Mouse (Mus musculus): ENCODE measurements around the gene Olfr1284.
"Not testable (repeated sequence)": the region's sequence is repeated elsewhere in the genome, so short reads cannot be mapped to it uniquely, and the experiment has no call there.

The Olfr1284 gene

DNA sequence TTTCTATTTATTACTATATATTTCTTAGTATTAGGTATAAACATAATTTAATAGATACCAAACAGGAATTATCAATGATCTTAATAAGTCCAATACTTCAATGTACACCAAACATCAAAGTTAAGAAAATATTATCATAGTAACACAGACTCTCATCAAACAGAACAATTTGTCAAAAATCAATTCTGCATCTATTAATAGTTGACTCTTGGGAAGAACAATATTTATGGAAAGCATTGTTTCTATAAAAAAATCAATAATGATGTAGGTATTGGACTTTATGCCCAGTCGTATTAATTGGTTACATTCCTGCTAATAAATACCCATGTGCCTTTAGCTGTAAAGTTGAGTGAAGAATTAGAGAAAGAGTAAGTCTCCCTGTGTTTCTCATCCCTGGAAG is at the start of gene Olfr1284:
Olfr1284 (plus strand) TSS at position 301 of the 400 bp plus-strand sequence.
- no peak for DNase-seq

DNA sequence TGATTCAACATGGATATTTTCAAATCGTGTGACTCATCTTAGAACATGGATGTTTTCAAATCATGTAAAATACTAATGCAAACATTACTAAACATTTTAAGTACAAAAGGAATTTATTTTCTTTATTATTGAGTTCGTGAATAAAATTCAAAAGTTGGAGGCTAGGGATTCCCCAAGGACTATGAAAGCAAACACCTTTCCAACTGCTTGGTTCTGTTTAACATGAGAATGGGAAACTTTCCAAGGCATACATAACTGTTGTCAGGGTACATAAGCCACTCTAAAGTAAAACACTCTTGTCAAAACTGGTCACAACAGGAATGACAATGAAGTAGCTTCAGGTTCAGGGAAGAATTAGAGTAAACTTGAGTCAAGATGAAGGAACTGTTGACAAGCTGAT is 49.1 kb upstream of the Olfr1284 start, which contains the start of gene Olfr1281:
Olfr1281 (plus strand) TSS at position 301 of the 400 bp plus-strand sequence.
- no peak for DNase-seq

DNA sequence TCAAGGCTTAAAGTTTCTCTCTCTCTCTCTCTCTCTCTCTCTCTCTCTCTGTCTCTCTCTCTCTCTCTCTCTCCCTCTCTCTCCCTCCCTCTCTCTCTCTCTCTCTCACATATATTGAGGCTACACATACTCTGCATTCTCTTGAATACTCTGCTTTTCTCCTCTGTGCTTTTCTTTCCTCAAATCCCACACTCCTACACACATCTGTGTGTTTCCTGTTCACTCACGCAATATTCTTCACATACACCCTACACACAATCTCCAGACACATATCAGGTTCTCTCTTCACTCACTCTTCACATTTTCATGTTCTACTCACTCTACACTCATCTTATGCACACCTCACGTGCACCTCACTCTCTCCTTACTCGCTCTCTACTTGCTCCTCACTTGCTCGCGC is 41.6 kb upstream of the Olfr1284 start:
- DNase-seq = not testable (repeated sequence)

DNA sequence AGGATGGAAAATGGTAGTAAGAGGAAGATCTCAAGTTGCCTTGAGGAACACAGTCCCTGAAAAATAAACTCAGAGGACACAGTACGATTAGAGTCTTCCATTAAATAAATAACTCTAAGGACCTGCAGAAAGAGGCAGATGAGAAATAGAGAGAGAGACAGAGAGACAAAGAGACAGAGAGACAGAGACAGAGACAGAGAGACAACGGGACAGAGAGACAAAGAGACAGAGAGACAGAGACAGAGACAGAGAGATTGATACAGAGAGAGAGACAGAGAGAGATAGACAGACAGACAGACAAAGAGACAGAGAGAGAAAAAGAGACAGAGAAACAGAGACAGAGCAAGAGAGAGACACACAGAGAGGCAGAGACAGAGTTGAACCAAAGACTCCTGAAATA is 39.3 kb upstream of the Olfr1284 start, which contains the start of gene Olfr1282:
Olfr1282 (minus strand) TSS at position 101 of the 400 bp plus-strand sequence.
- no peak for DNase-seq

DNA sequence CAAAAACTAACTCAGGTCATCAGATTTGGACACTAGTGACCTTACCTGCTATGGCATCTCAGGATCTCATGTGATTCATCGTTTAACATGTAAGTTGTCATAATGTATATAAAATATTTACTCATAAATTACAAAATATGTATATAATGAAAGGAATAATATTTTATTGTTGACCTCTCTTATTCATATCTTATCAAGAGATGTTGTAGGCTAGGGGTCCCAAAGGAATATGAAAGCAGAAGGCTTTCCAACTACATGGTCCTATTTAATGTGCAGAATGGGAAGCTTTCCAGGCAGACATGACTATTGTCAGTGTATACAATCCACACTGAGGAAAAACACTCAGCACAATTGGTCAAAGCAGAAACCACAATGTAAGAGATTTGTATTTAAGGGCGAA is 8.8 kb upstream of the Olfr1284 start, which contains the start of gene Olfr1283:
Olfr1283 (plus strand) TSS at position 301 of the 400 bp plus-strand sequence.
- no peak for DNase-seq

DNA sequence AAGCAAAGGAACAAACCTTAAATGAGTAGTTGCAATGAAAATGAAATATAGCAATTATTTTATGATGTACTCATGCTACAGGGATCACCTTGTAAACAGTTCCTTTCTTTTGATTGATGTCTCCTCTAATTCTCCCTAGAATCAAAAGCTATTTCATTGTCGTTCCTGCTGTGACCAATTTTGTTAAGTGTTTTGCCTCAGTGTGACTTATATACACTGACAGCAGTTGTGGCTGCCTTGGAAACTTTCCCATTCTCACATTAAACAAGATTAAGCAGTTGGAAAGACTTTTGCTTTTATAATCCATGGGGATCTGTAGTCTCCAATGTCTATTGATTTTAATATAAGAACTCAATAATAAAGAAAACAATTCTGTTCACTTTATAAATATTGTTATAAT is 47.6 kb downstream of the Olfr1284 start, which contains the start of gene Olfr1286:
Olfr1286 (minus strand) TSS at position 185 of the 400 bp plus-strand sequence.
- DNase-seq = no peak

Measured in thymus, postnatal 25 days (tissue).